Mouse (Mus musculus): ENCODE results near the gene Gadl1.

DNA sequence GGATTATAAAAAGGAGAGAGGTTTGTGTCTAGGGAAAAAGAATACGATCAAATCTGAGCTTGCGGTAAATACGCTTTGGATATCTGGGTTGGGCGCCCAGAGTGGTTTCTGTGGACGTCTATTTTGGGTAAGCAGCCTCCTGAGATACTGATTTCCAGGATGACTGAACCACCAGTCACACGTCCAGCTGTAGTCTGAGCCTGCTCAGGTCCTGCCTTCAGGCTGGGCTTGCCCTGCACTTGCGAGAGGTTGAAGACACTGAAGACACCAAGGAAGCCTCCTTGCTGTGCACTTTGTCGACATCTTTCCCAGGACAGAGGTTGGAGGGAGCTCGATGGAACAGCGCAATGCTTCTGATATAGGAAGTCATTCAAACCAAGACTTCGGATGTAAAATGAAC lies 25.0 kb downstream of the Gadl1 start:
- TF ChIP-seq GATA1 (IDR thresholded peaks at IDR 0.05; ENCODE audit: borderline replicate concordance, low read length) (no peak), FLI1 (IDR thresholded peaks at IDR 0.05; ENCODE audit: low read length) (no peak)
